Mouse (Mus musculus) lung, adult 2 months (tissue): ENCODE data around the gene Gm9887. TPM values are rescaled to one million over a fixed set of nuclear protein-coding genes. Genes with fewer than 3 reads are reported as not detected.
"Not testable (repeated sequence)": the region's sequence is repeated elsewhere in the genome, so short reads cannot be mapped to it uniquely, and the experiment has no call there.

Experiments used
- DNase-seq: peaks from one replicate; pipeline ENCODE4 v3.0.0; 2022
- H3K4me1 ChIP-seq: fragments of 200-500 bp; 2 replicates; pipeline ENCODE4 v1.6.1; 2011; ENCODE audit warnings: low read length; ENCODE audit not compliant: control insufficient read depth, insufficient read depth
- H3K4me3 ChIP-seq: fragments of 200-500 bp; replicated peaks from 2 replicates; pipeline ENCODE3; 2011; ENCODE audit warnings: low read depth, mild to moderate bottlenecking, control low read depth, low read length; ENCODE audit errors: extremely low read depth
- CTCF ChIP-seq: fragments of 200-500 bp; IDR thresholded peaks from 2 replicates; pipeline ENCODE4 v1.5.1; 2011; ENCODE audit warnings: mild to moderate bottlenecking, low read length, control low read depth; ENCODE audit not compliant: insufficient read depth
- POLR2A ChIP-seq: fragments of 200-500 bp; IDR thresholded peaks from 2 replicates; pipeline ENCODE4 v1.6.1; 2011; ENCODE audit warnings: low read depth, mild to moderate bottlenecking, control low read depth, low read length, borderline replicate concordance; ENCODE audit errors: extremely low read depth
- WGBS: fragments of 180-500 bp; shearing (Covaris S2); methylation state at CpG from one replicate; pipeline ENCODE4 v1.1.7; 2018; 5-methylcytosine and 5-hydroxymethylcytosine counted together
- polyA plus RNA-seq: library from polyadenylated mRNA; depleted of rRNA; stranded (reverse); fragments of >200 nt; gene quantifications from 2 replicates; pipeline ENCODE4 v1.2.3, GENCODE M21; 2012

Gene Gm9887
- polyA plus RNA-seq, 1 experiment, result 2.3 TPM

GRCm38 (mm10) chr12:69361919-69362318, 10.3 kb downstream of the Gm9887 start:
- H3K4me1 ChIP-seq, result no peaks in the 10 kb centered on the region; the same call in 1 of the 2 replicates
- no peak for DNase-seq
- TF ChIP-seq POLR2A, result no peak
- no peak for TF ChIP-seq CTCF
- H3K4me3 ChIP-seq, result peak overlapping the region; percentile 95
- WGBS, result 5% methylated on average over 10 of the region's 10 CpGs

- peak; percentile 100 for DNase-seq
- not testable (repeated sequence) for H3K4me1 ChIP-seq
- peak overlapping the region; percentile 95 for H3K4me3 ChIP-seq
- under 1% methylated on average over 43 of the region's 50 CpGs for WGBS
- TF ChIP-seq POLR2A, result peak; percentile 60; the same call in 1 of the 2 replicates
Observed at GRCm38 (mm10) chr12:69360997-69361899, 11.0 kb downstream of the Gm9887 start.

- DNase-seq, result no peak
- Histone ChIP-seq H3K4me3 (no peak overlapping the region), H3K4me1 (no peaks in the 10 kb centered on the region; the same call in 1 of the 2 replicates)
- no peak for TF ChIP-seq POLR2A
- peak; percentile 38; the same call in 1 of the 2 replicates for TF ChIP-seq CTCF
- WGBS, result 11% methylated on average over 5 of the region's 5 CpGs
Observed at GRCm38 (mm10) chr12:69360655-69360996, 11.6 kb downstream of the Gm9887 start.

DNA sequence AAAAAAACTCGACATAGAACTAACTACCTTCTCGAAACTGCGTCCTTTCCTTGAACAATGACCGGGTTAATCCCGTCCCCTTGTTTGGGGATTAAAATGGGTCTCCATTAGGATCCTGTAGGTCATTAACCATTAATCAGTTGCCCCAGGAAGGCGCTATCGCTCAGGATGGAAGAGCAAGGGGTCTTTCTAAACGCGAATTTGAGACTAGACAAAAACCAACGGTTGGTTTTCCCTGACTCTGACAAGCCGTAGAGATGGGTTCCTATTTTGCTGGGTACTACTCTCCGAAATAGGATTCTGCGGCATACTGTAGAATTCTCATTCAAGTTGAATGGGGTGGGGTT, 15.0 kb downstream of the Gm9887 start:
- WGBS, result 4% methylated on average over 13 of the region's 13 CpGs
- Histone ChIP-seq H3K4me3 (peak overlapping the region; percentile 90), H3K4me1 (no peaks in the 10 kb centered on the region; the same call in 1 of the 2 replicates)
- DNase-seq, result no peak
- no peak for TF ChIP-seq CTCF

GRCm38 (mm10) chr12:69356546-69357299, 15.5 kb downstream of the Gm9887 start, which contains the start of gene Nemf:
Gene Nemf (minus strand): TSS chr12:69357165.
- DNase-seq, result peak; percentile 82
- Histone ChIP-seq H3K4me1 (no peaks in the 10 kb centered on the region; the same call in 1 of the 2 replicates), H3K4me3 (peak within 1 kb of the TSS; percentile 90)
- WGBS, result under 1% methylated on average over 50 of the region's 50 CpGs
- TF ChIP-seq POLR2A, result peak; percentile 98
- TF ChIP-seq CTCF, result no peak

DNA sequence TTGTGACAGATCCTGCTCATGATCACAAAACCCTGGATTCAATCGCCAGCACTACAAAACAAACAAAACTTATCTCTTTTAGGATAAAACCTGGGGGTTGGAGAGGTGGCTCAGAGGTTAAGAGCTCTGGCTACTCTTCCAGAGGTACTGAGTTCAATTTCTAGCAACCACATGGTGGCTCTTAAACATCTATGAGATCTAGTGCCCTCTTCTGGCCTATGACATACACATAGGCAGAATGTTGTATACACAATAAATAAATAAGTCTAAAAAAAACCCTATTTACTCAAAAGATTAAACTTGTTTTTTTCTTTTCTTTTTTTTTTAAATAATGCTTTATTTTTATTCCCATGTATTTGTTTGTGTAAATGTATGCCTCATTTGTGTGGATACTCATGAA, 20.6 kb downstream of the Gm9887 start:
- no peak overlapping the region for H3K4me3 ChIP-seq
- WGBS, result 81% methylated on average over 1 of the region's 1 CpGs
- TF ChIP-seq CTCF (no peak), POLR2A (no peak)
- H3K4me1 ChIP-seq, result no peaks in the 10 kb centered on the region; the same call in 1 of the 2 replicates
- no peak for DNase-seq

GRCm38 (mm10) chr12:69349928-69350327, 22.3 kb downstream of the Gm9887 start:
- TF ChIP-seq POLR2A, result no peak
- TF ChIP-seq CTCF, result no peak
- H3K4me1 ChIP-seq, result no peaks in the 10 kb centered on the region
- DNase-seq, result no peak
- WGBS, result 69% methylated on average over 2 of the region's 2 CpGs
- no peak overlapping the region for H3K4me3 ChIP-seq

GRCm38 (mm10) chr12:69333547-69333946, 38.7 kb downstream of the Gm9887 start:
- DNase-seq, result peak; percentile 23
- 92% methylated on average over 2 of the region's 2 CpGs for WGBS
- H3K4me3 ChIP-seq, result no peak overlapping the region
- no peaks in the 10 kb centered on the region for H3K4me1 ChIP-seq
- TF ChIP-seq POLR2A (no peak), CTCF (peak; percentile 11; the same call in 1 of the 2 replicates)

- TF ChIP-seq POLR2A, result no peak
- no peak for TF ChIP-seq CTCF
- no peak for DNase-seq
- no peak overlapping the region for H3K4me3 ChIP-seq
- H3K4me1 ChIP-seq, result no peaks in the 10 kb centered on the region
- WGBS, result 76% methylated on average over 1 of the region's 1 CpGs
Observed at GRCm38 (mm10) chr12:69332147-69332546, 40.1 kb downstream of the Gm9887 start.
